Mouse (Mus musculus) testis, postnatal 14 days (tissue): Measurements from ENCODE around the gene Nkapl.

ENCODE experiments used
- DNase-seq: peaks from one replicate; pipeline ENCODE4 v3.0.0; 2021; ENCODE audit warnings: low spot score

Nkapl gene

DNA sequence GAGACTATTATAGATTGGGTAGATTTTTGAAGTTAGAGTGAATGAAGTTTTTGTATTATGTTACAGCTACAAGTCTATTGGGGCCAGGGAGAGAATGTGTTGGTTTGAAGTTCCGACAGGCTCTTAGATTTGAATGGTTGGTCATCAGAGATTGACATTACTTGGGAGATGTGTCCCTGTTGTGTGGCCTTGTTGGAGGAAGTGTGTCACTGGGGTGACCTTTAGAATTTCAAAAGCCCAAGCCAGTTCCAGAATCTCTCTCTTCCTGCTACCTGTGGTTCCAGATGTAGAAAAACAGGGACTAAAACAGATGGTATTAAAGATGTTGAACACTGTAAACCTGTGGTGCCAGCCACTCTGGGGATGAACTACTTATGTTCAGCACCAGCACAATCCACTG lies 40.7 kb downstream of the Nkapl start:
- no peak for DNase-seq

DNA sequence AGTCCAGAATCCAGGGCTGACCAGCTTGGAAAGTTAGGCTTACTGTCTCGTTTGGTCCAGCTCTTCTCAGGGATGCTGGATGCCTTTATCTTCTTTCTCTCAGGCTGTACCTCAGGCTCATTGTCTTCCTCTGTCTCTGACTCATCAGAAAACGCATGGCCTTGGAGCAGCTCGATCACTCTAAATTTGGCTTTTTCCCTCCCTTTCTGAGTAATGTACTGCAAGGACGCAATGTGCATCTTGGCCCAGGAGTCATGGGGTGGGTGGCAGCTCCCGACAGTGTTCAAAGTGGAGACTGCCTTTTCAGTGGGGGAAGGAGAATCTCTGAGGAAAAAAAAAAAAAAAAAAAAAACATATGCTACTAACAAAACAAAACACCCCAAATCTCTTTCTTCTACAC lies 45.0 kb downstream of the Nkapl start:
- no peak for DNase-seq

DNA sequence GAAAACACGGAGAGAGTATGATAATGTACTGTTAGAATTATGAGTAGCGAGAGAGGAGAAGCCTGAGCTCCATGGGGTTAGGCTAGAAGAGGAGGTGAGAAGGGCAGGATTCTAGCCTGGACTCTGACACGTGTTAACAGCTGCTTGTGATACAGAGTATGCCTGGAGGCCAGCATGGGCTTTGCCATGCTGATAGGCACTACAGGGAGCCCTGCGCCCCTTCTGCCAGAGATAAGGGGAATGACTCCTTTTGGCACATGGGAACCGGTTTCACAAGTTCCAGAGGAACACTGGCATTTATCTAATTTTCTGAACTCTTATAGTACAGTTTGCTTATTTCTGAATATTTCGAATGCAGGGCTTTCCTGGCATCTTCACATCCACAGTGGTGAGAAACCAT lies 49.4 kb downstream of the Nkapl start:
- no peak for DNase-seq

DNA sequence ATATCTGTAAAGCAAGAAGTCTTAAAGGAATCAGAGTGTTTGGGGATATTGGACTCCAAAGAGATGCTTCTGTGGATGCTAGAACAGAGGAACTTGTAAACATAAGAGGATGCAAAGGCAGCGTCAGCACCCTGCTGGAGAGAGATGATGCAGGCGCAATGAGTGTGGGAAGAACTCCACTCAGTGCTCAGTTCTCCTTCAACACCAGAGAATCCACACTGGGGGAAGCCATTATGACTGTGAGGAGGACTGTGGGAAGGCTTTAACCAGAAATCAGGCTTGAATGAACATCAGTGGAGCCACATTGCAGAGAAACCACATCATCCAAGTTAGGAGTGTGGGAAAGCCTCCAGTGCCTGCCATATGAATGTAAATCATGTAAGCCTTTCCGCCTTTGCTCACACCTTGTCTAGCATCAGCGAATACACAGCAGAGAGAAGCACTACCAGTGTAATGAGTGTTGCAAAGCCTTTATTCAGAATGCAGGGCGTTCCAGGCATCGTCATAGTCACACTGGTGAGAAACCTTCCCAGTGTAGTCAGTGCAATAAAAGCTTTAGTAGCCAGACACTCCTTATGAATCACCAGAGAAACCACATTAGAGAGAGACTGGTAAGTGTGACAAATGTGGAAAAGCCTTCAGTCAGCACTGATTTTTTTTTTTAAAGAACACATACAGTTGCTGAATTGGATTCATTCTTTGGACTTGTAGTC lies 50.9 kb downstream of the Nkapl start:
- DNase-seq = no peak
